Mouse (Mus musculus) kidney, postnatal 0 days (tissue): ENCODE data around the gene Ccdc61. TPM values are rescaled to one million over a fixed set of nuclear protein-coding genes. Genes with fewer than 3 reads are reported as not detected.

Experiments
- ATAC-seq: fragments of 200-750 bp; cut with Nextera tagmentation; replicated peaks from 2 replicates; pipeline ENCODE4 v1.8.0; 2017; ENCODE audit warnings: low read depth, moderate number of reproducible peaks, moderate TSS enrichment, moderate library complexity; ENCODE audit not compliant: low FRiP score
- DNase-seq: peaks from one replicate; pipeline ENCODE4 v3.0.0-alpha.2; 2016; ENCODE audit warnings: low spot score
- H3K27ac ChIP-seq: fragments of 300-500 bp; sonication (generic); 2 replicates; pipeline ENCODE4 v1.5.1; 2014; ENCODE audit warnings: mild to moderate bottlenecking
- H3K27me3 ChIP-seq: fragments of 300-500 bp; sonication (generic); 2 replicates; pipeline ENCODE4 v1.6.1; 2014; ENCODE audit warnings: low read length, mixed read lengths; ENCODE audit not compliant: insufficient read depth
- H3K36me3 ChIP-seq: fragments of 300-500 bp; sonication (generic); 2 replicates; pipeline ENCODE4 v1.6.1; 2014; ENCODE audit warnings: low read length, mixed read lengths; ENCODE audit not compliant: insufficient read depth
- H3K4me1 ChIP-seq: fragments of 300-500 bp; sonication (generic); replicated peaks from 2 replicates; pipeline ENCODE4 v1.6.1; 2014; ENCODE audit warnings: antibody characterized with exemption, low read length, mixed read lengths; ENCODE audit not compliant: insufficient read depth
- H3K4me2 ChIP-seq: fragments of 300-500 bp; sonication (generic); 2 replicates; pipeline ENCODE4 v1.6.1; 2014; ENCODE audit warnings: mild to moderate bottlenecking, low read length, moderate library complexity, mixed read lengths
- H3K4me3 ChIP-seq: fragments of 300-500 bp; sonication (generic); replicated peaks from 2 replicates; pipeline ENCODE4 v1.5.1; 2014; ENCODE audit warnings: low read depth, low read length
- H3K9ac ChIP-seq: fragments of 300-500 bp; sonication (generic); 2 replicates; pipeline ENCODE4 v1.6.1; 2014; ENCODE audit warnings: low read depth, low read length
- H3K9me3 ChIP-seq: fragments of 300-500 bp; sonication (generic); replicated peaks from 2 replicates; pipeline ENCODE4 v1.6.1; 2016; ENCODE audit warnings: low read length, inconsistent platforms, mixed read lengths
- CTCF ChIP-seq: IDR thresholded peaks from 2 replicates; pipeline ENCODE4 v1.5.1; 2016; ENCODE audit warnings: antibody characterized with exemption, low read depth, mild to moderate bottlenecking, moderate library complexity
- WGBS: fragments of 180-500 bp; shearing (Covaris S2); extraction: QIAGEN DNeasy Blood & Tissue Kit; methylation state at CpG from one replicate; pipeline ENCODE4 v1.1.7; 2014; 5-methylcytosine and 5-hydroxymethylcytosine counted together
- polyA plus RNA-seq: library from polyadenylated mRNA; unstranded; fragments of >200 nt; fragmentation: Nextera tagmentation; extraction: Ambion mirVana; gene quantifications from 2 replicates; pipeline ENCODE4 v1.2.1, GENCODE M21; 2015

Ccdc61 gene
- polyA plus RNA-seq, 1 experiment from 2014 or later: 26.3 TPM

- TF ChIP-seq CTCF: no peak
- Histone ChIP-seq H3K4me1 (peaks cover 8% of the 10 kb centered on the region; the same call in 1 of the 2 replicates), H3K27ac (peak overlapping the region; percentile 62; the same call in 1 of the 2 replicates), H3K36me3 (no peaks in the 10 kb centered on the region), H3K9me3 (no peaks in the 10 kb centered on the region), H3K4me2 (peak overlapping the region; percentile 76), H3K4me3 (peak overlapping the region; percentile 54), H3K27me3 (peaks cover 29% of the 10 kb centered on the region), H3K9ac (peak overlapping the region; percentile 62)
- ATAC-seq (peak; percentile 19; the same call in 1 of the 2 replicates), DNase-seq (peak; percentile 31)
- 2% methylated on average over 31 of the region's 42 CpGs for WGBS
Measured at GRCm38 (mm10) chr7:18926041-18926790, 16.0 kb upstream of the Ccdc61 start.

DNA sequence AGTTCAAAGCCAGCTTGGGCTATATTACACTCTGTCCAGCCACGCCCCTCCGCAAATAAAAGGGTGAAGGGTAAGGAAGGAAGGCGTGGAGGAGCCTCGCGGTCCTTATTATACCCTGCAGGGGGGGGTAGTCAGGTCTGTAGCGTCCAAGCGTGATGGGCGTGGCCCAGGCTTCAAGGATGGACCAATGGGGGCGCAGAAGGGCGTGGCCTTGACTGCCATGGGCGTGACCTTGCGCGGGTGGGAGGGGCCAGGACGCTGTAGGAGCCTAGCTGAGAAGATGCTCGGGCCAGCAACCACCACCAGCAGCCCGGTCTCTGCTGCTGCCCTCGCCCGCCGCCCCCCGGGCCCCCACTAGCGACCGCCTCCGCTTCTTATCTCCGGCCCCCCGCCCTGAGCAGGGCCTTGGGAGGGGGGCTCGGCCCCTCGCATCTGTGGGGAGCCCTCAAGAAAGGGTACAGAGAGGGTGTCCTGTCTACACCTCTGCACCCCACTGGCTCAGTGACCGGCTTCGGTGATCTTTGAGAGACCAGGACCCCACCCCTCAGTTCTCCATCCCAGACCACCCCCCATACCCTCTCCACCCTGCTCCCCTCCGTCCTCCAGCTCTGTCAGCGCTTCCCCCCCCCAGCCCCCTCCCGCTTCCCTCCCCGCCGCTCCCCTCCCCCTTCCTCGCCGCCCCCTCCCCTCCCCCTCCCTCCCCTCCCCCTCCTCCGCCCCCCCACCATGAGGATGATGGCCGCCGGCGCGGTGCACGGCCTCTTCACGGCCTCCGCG, 15.1 kb upstream of the Ccdc61 start, which contains the start of gene Nova2:
Nova2 (plus strand) TSS at position 727 of the 777 bp plus-strand sequence.
- H3K4me3 ChIP-seq: peak within 1 kb of the TSS; percentile 54
- DNase-seq (peak; percentile 92), ATAC-seq (peak; percentile 83)
- H3K9me3 ChIP-seq: no peaks in the 10 kb centered on the region
- peak; percentile 39; the same call in 1 of the 2 replicates for TF ChIP-seq CTCF
- H3K4me1 ChIP-seq: peaks cover 8% of the 10 kb centered on the region; the same call in 1 of the 2 replicates
- H3K4me2 ChIP-seq: peak within 1 kb of the TSS; percentile 76
- peaks cover 29% of the 10 kb centered on the region for H3K27me3 ChIP-seq
- peak within 1 kb of the TSS; percentile 62; the same call in 1 of the 2 replicates for H3K27ac ChIP-seq
- peak within 1 kb of the TSS; percentile 62 for H3K9ac ChIP-seq
- under 1% methylated on average over 33 of the region's 45 CpGs for WGBS
- no peaks in the 10 kb centered on the region for H3K36me3 ChIP-seq

- no peak for TF ChIP-seq CTCF
- 14% methylated on average over 8 of the region's 8 CpGs for WGBS
- H3K9ac ChIP-seq: no peak overlapping the region
- ATAC-seq (no peak), DNase-seq (no peak)
- peaks cover 29% of the 10 kb centered on the region for H3K27me3 ChIP-seq
- H3K4me2 ChIP-seq: no peak overlapping the region
- no peaks in the 10 kb centered on the region for H3K36me3 ChIP-seq
- no peak overlapping the region for H3K4me3 ChIP-seq
- no peak overlapping the region for H3K27ac ChIP-seq
- H3K4me1 ChIP-seq: peaks cover 8% of the 10 kb centered on the region; the same call in 1 of the 2 replicates
- no peaks in the 10 kb centered on the region for H3K9me3 ChIP-seq
Measured at GRCm38 (mm10) chr7:18924321-18924720, 14.1 kb upstream of the Ccdc61 start.

DNA sequence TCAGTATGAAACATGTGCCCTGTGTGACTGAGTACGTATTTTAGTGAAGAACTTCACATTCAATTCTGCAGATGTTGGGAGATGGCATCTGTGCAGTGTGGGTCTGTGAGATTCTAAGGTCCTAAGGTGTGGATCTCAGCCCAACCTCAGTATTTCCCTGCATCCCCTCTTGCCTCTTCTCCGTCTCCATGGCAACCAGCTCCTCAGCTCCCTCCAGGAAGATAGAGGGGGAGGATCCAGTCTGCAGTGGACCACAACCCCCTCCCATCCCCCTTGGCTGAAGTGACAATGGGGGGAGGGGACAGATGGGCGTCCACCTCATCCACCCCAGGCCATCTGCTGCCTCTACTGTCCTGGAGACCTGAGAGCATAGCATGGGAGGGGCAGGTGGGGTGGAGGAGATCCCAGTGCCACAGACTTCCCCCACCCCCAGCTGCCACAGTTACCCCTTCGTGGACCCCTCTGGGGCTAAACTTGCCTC, 13.5 kb upstream of the Ccdc61 start:
- H3K27me3 ChIP-seq: peaks cover 29% of the 10 kb centered on the region
- H3K9me3 ChIP-seq: no peaks in the 10 kb centered on the region
- no peaks in the 10 kb centered on the region for H3K36me3 ChIP-seq
- DNase-seq (no peak), ATAC-seq (no peak)
- H3K9ac ChIP-seq: no peak overlapping the region
- no peak for TF ChIP-seq CTCF
- no peak overlapping the region for H3K4me2 ChIP-seq
- no peak overlapping the region for H3K27ac ChIP-seq
- WGBS: 28% methylated on average over 4 of the region's 4 CpGs
- H3K4me3 ChIP-seq: no peak overlapping the region
- H3K4me1 ChIP-seq: peaks cover 8% of the 10 kb centered on the region; the same call in 1 of the 2 replicates

DNA sequence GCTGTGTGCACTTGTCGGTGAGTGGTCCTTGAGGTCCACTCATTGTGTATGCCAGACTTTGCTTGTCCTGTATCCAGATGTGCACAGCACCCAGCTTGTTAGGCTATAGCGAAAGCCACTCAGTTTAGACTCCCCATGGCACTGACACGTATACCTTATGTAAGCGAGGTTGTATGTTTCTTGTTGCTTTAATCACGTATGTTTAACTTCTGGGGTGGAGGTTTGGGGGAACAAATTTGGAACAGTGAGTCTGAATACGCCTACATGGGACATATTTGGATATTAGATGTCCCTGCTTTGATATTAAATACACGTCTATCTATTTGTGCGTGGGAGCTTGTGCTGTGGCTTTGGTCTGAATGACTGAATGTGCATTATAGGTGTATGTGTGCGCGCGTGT, 13.1 kb upstream of the Ccdc61 start:
- WGBS: 83% methylated on average over 11 of the region's 11 CpGs

DNA sequence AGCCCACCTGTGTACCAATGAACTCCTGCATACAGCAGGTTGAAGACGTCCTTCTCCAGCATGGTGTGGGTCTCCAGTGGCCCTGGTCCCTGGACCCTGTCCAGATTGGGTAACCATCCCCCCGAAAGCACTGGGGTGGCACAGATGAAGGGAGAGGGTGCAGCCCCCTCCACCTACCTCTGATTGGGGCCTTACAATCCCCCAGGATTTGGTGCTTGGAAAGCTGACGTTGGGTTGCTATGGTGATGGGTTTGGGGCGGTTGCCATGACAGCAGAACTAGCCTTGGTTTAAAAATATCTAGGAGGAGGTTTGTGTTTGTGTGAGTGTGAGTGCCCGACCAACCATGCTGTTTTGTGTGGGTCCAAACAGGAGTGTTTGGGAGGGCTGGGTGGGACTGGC, 12.6 kb upstream of the Ccdc61 start:
- ATAC-seq (no peak), DNase-seq (no peak)
- H3K27ac ChIP-seq: no peak overlapping the region
- H3K4me2 ChIP-seq: no peak overlapping the region
- WGBS: 43% methylated on average over 5 of the region's 5 CpGs
- H3K4me3 ChIP-seq: no peak overlapping the region
- peaks cover 8% of the 10 kb centered on the region; the same call in 1 of the 2 replicates for H3K4me1 ChIP-seq
- H3K27me3 ChIP-seq: peaks cover 29% of the 10 kb centered on the region
- H3K9me3 ChIP-seq: no peaks in the 10 kb centered on the region
- H3K9ac ChIP-seq: no peak overlapping the region
- no peak for TF ChIP-seq CTCF
- no peaks in the 10 kb centered on the region for H3K36me3 ChIP-seq

More for the DNA sequence above, 13.1 kb upstream of the Ccdc61 start:
- peaks cover 8% of the 10 kb centered on the region; the same call in 1 of the 2 replicates for H3K4me1 ChIP-seq
- no peak for ATAC-seq
- peaks cover 29% of the 10 kb centered on the region for H3K27me3 ChIP-seq
- no peaks in the 10 kb centered on the region for H3K9me3 ChIP-seq
- no peaks in the 10 kb centered on the region for H3K36me3 ChIP-seq
- DNase-seq: no peak
- no peak overlapping the region for H3K9ac ChIP-seq
- H3K4me3 ChIP-seq: no peak overlapping the region
- H3K27ac ChIP-seq: no peak overlapping the region
- TF ChIP-seq CTCF: no peak
- H3K4me2 ChIP-seq: no peak overlapping the region
